Mouse (Mus musculus) midbrain, embryonic 12.5 days (tissue): Measurements from ENCODE around the gene Nrros. TPM values are rescaled to one million over a fixed set of nuclear protein-coding genes. Genes with fewer than 3 reads are reported as not detected.

Experiments used
- ATAC-seq: fragments of 200-750 bp; cut with Nextera tagmentation; 2 replicates; pipeline ENCODE4 v1.8.0; 2017; ENCODE audit warnings: low read depth, moderate TSS enrichment, moderate library complexity; ENCODE audit not compliant: low FRiP score
- H3K27ac ChIP-seq: fragments of 300-500 bp; sonication (generic); replicated peaks from 2 replicates; pipeline ENCODE4 v1.5.1; 2016; ENCODE audit warnings: mild to moderate bottlenecking
- H3K27me3 ChIP-seq: fragments of 300-500 bp; sonication (generic); 2 replicates; pipeline ENCODE4 v1.6.1; 2016; ENCODE audit warnings: mild to moderate bottlenecking
- H3K36me3 ChIP-seq: fragments of 300-500 bp; sonication (generic); 2 replicates; pipeline ENCODE4 v1.6.1; 2016
- H3K4me1 ChIP-seq: fragments of 300-500 bp; sonication (generic); 2 replicates; pipeline ENCODE4 v1.6.1; 2016
- H3K4me2 ChIP-seq: fragments of 300-500 bp; sonication (generic); replicated peaks from 2 replicates; pipeline ENCODE4 v1.6.1; 2016; ENCODE audit warnings: mild to moderate bottlenecking, moderate library complexity
- H3K4me3 ChIP-seq: fragments of 300-500 bp; sonication (generic); 2 replicates; pipeline ENCODE4 v1.5.1; 2016; ENCODE audit warnings: mild to moderate bottlenecking
- H3K9ac ChIP-seq: fragments of 300-500 bp; sonication (generic); replicated peaks from 2 replicates; pipeline ENCODE4 v1.6.1; 2016; ENCODE audit warnings: mild to moderate bottlenecking, moderate library complexity
- H3K9me3 ChIP-seq: fragments of 300-500 bp; sonication (generic); 2 replicates; pipeline ENCODE4 v1.6.1; 2016; ENCODE audit warnings: mild to moderate bottlenecking
- WGBS: fragments of 180-500 bp; shearing (Covaris S2); methylation state at CpG from one replicate; pipeline ENCODE4 v1.1.7; 2016; 5-methylcytosine and 5-hydroxymethylcytosine counted together
- polyA plus RNA-seq: library from polyadenylated mRNA; unstranded; fragments of >200 nt; fragmentation: Nextera tagmentation; extraction: Ambion mirVana; gene quantifications from 2 replicates; pipeline ENCODE4 v1.2.1, GENCODE M21; 2016

The Nrros gene
- 6.9 and 9.9 TPM in 2 replicates for polyA plus RNA-seq

GRCm38 (mm10) chr16:32165281-32165821 lies at the start of gene Nrros:
Gene Nrros (minus strand): TSS chr16:32165594.
- no peak for ATAC-seq
- 4% methylated on average over 25 of the region's 25 CpGs for WGBS

DNA sequence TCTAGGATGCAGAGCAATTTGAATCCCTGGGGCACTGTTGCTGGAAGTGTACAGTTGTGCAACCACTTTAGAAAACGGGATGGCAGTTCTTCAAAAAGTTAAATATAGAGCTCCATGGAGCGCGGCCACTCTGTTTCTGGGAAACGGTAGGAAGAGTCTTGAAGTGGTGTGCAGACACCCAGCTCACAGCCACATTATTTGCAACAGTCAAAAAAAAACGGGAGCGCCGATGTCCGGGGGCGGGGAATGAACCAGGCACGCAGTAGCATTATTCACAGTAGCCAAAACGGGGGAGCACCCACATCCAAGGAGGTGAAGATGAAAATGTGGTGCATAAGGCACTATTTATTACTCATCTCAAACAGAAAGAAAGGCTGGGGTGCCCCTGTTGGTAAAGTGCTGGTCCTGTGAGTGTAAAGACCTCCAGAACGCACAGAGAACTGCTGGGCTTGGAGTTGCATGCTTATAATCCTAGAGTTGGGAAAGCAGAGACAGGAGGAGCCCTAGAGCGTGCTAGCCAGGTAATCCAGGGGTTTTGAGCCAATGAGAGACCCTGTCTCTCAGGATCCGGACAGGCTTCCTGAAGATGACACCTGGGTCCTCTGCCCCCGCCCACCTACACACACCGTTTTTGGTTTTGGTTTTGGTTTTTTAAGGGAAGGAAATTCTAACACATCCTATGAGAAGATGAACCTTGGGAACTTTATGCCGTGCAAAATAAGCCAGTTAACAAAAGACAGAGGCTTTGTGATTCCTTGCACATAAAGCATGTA lies 49.6 kb upstream of the Nrros start:
- Histone ChIP-seq H3K27me3 (no peaks in the 10 kb centered on the region), H3K9me3 (peaks cover under 1% of the 10 kb centered on the region; the same call in 1 of the 2 replicates), H3K4me2 (no peak overlapping the region), H3K4me3 (no peak overlapping the region), H3K4me1 (no peaks in the 10 kb centered on the region), H3K36me3 (no peaks in the 10 kb centered on the region), H3K9ac (no peak overlapping the region), H3K27ac (no peak overlapping the region)
- 82% methylated on average over 17 of the region's 17 CpGs for WGBS
- no peak for ATAC-seq

More at GRCm38 (mm10) chr16:32165281-32165821, at the start of gene Nrros:
- peak within 1 kb of the TSS; percentile 34 for H3K4me3 ChIP-seq
- H3K27ac ChIP-seq = no peak within 1 kb of the TSS
- peaks cover 24% of the 10 kb centered on the region for H3K27me3 ChIP-seq
- no peaks in the 10 kb centered on the region for H3K36me3 ChIP-seq
- H3K4me1 ChIP-seq = peaks cover 7% of the 10 kb centered on the region
- no peaks in the 10 kb centered on the region for H3K9me3 ChIP-seq
- peak within 1 kb of the TSS; percentile 58 for H3K4me2 ChIP-seq
- peak within 1 kb of the TSS; percentile 37 for H3K9ac ChIP-seq

DNA sequence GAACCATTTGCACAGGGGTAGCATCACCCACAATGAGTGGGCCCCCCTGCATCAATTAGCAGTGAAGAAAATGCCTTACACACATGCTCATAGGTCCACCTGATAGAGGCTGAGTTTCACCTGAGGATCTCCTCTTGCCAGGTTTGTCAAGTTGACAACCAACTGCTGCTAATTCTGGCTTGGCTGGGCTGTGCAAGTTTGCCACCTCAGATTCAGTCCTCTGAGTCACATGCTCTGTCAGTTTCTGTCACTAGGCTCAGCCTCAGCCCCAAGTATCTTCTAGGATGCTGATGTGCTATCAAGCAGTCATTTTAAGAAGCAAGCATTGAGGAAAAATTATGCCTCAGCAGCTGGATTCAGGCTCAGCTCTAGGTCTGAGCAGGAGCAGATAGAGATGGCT lies 48.8 kb upstream of the Nrros start:
- Histone ChIP-seq H3K4me1 (no peaks in the 10 kb centered on the region), H3K4me2 (no peak overlapping the region), H3K9ac (no peak overlapping the region), H3K27me3 (no peaks in the 10 kb centered on the region), H3K36me3 (no peaks in the 10 kb centered on the region), H3K27ac (no peak overlapping the region), H3K4me3 (no peak overlapping the region), H3K9me3 (peaks cover 7% of the 10 kb centered on the region; the same call in 1 of the 2 replicates)
- no peak for ATAC-seq

- peaks cover 8% of the 10 kb centered on the region for H3K4me1 ChIP-seq
- no peak overlapping the region for H3K4me3 ChIP-seq
- H3K9me3 ChIP-seq = peaks cover 10% of the 10 kb centered on the region
- H3K36me3 ChIP-seq = no peaks in the 10 kb centered on the region
- WGBS = 59% methylated on average over 3 of the region's 3 CpGs
- no peak overlapping the region for H3K27ac ChIP-seq
- no peak for ATAC-seq
- H3K27me3 ChIP-seq = no peaks in the 10 kb centered on the region
- H3K4me2 ChIP-seq = no peak overlapping the region
- H3K9ac ChIP-seq = no peak overlapping the region
Observed at GRCm38 (mm10) chr16:32204902-32205301, 39.5 kb upstream of the Nrros start.

DNA sequence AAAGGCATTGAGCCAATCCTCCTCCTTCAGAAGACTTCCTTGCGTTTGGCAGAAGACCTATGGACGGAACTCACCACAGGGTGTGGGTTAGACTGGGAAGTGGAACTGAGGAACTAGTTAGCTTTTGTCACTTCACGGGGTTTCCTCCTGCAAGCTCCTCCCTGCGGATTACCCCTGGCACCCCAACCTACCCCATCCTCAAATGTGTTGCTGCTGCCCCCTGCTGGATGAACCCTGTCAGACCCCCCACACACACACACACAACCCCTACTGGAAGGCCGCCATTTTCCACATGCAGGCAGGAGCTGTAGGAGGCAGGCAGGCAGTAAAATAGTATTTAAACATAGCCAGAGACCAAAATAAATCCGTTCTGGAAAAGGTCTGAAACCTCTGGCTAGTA lies 37.3 kb upstream of the Nrros start:
- Histone ChIP-seq H3K36me3 (no peaks in the 10 kb centered on the region), H3K9me3 (peaks cover 4% of the 10 kb centered on the region; the same call in 1 of the 2 replicates), H3K9ac (no peak overlapping the region), H3K27me3 (no peaks in the 10 kb centered on the region), H3K4me3 (no peak overlapping the region), H3K4me2 (no peak overlapping the region), H3K4me1 (peaks cover 8% of the 10 kb centered on the region), H3K27ac (no peak overlapping the region)
- no peak for ATAC-seq
- WGBS = 83% methylated on average over 6 of the region's 6 CpGs

DNA sequence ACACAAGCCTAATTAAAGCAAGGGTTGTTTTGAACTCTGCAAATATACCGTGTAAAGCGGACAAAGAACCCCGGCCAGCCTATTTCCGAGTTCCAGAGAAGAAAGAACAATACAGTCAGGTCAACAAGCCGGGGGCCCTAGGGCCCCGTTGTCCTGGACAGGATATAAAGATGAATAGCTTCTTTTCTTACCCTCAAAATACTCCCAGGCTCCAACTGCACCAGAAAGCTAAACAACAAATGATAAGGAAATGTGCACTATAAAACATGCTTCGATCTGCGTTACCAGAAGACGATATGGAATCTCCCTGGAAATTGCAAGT lies 35.6 kb upstream of the Nrros start:
- WGBS = 62% methylated on average over 9 of the region's 9 CpGs
- Histone ChIP-seq H3K27me3 (no peaks in the 10 kb centered on the region), H3K9me3 (peaks cover 4% of the 10 kb centered on the region; the same call in 1 of the 2 replicates), H3K4me1 (peaks cover 8% of the 10 kb centered on the region), H3K4me2 (peak overlapping the region; percentile 2; the same call in 1 of the 2 replicates), H3K9ac (no peak overlapping the region), H3K36me3 (no peaks in the 10 kb centered on the region), H3K4me3 (no peak overlapping the region), H3K27ac (0 out of 2 replicates have a peak overlapping the region, but pooled peaks have one; percentile 36)
- no peak for ATAC-seq

DNA sequence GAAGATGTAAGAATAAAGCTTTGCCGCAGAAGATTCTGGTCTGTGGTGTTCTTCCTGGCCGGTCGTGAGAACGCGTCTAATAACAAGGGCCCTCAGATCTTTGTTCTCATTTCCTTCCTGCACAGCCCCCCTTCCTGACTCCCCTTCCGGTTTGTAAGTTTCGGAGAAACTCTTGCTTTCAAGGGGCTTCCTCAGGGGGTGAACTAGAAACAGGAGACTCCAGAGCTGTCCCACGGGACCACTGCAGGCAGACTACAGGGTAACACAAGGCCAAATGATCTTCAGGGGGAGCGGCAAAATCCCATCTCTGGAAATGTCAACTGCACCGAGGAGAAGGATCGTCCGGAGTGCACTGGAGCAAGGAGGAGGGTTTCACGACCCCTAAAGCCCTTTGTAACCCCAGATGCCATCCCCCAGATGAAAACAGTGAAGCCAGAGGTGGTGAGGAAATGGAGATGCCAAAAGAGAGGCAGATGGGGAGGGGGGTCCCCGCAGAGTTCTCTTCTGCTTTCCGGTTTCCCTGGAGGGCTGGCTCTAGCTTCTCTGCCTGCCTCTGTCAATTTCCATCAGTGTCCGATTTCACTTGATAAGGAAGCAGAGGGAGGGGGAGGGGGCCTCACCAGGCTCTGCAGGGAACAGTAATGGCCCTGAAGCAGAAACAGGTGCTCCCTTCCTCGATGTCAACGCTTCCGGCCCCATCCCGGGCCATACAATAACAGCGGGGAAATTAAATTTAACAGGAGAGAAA lies 35.0 kb upstream of the Nrros start:
- Histone ChIP-seq H3K9me3 (peaks cover 4% of the 10 kb centered on the region; the same call in 1 of the 2 replicates), H3K9ac (no peak overlapping the region), H3K4me1 (peaks cover 8% of the 10 kb centered on the region), H3K36me3 (no peaks in the 10 kb centered on the region), H3K27ac (0 out of 2 replicates have a peak overlapping the region, but pooled peaks have one; percentile 36), H3K27me3 (no peaks in the 10 kb centered on the region), H3K4me2 (peak overlapping the region; percentile 2; the same call in 1 of the 2 replicates), H3K4me3 (no peak overlapping the region)
- 62% methylated on average over 21 of the region's 21 CpGs for WGBS
- ATAC-seq = no peak

- no peaks in the 10 kb centered on the region for H3K9me3 ChIP-seq
- H3K4me3 ChIP-seq = no peak overlapping the region
- no peaks in the 10 kb centered on the region for H3K27me3 ChIP-seq
- H3K36me3 ChIP-seq = no peaks in the 10 kb centered on the region
- WGBS = 53% methylated on average over 12 of the region's 12 CpGs
- H3K4me1 ChIP-seq = no peaks in the 10 kb centered on the region
- H3K4me2 ChIP-seq = no peak overlapping the region
- H3K9ac ChIP-seq = no peak overlapping the region
- ATAC-seq = no peak
- H3K27ac ChIP-seq = no peak overlapping the region
Observed at GRCm38 (mm10) chr16:32190011-32190441, 24.6 kb upstream of the Nrros start.

DNA sequence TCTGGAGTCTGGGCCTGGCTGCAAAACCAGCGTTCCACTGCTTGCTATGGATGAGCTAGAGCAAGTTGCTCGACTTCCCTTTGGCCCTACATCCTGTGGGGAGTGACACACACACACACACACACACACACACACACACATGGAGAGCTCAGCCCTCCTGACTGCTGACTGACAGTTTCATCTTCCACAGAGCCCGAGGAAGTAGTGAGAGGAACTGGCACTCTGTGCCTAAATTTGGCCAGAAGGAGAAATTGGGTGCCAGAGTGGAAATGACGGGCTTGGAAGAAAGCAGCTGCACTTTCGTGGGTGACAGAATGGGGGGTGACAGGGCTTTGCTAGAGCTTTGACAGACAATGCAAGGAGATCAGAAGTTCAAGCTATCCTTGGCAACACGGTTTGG lies 23.7 kb upstream of the Nrros start:
- H3K4me2 ChIP-seq = no peak overlapping the region
- no peaks in the 10 kb centered on the region for H3K4me1 ChIP-seq
- H3K9me3 ChIP-seq = no peaks in the 10 kb centered on the region
- H3K4me3 ChIP-seq = no peak overlapping the region
- WGBS = 66% methylated on average over 6 of the region's 6 CpGs
- no peak overlapping the region for H3K27ac ChIP-seq
- H3K9ac ChIP-seq = no peak overlapping the region
- no peak for ATAC-seq
- no peaks in the 10 kb centered on the region for H3K36me3 ChIP-seq
- no peaks in the 10 kb centered on the region for H3K27me3 ChIP-seq

- no peak for ATAC-seq
Observed at GRCm38 (mm10) chr16:32186056-32186455, 20.7 kb upstream of the Nrros start.

GRCm38 (mm10) chr16:32179333-32179901 lies 14.0 kb upstream of the Nrros start, which contains the start of gene Bex6:
Gene Bex6 (plus strand): TSS chr16:32179823.
- Histone ChIP-seq H3K9ac (no peak within 1 kb of the TSS), H3K27me3 (no peaks in the 10 kb centered on the region), H3K4me3 (no peak within 1 kb of the TSS), H3K4me1 (peaks cover 5% of the 10 kb centered on the region; the same call in 1 of the 2 replicates), H3K36me3 (no peaks in the 10 kb centered on the region), H3K4me2 (no peak within 1 kb of the TSS), H3K27ac (no peak within 1 kb of the TSS), H3K9me3 (no peaks in the 10 kb centered on the region)
- no peak for ATAC-seq
- WGBS = 89% methylated on average over 6 of the region's 6 CpGs

More at GRCm38 (mm10) chr16:32186056-32186455, 20.7 kb upstream of the Nrros start:
- H3K27me3 ChIP-seq = no peaks in the 10 kb centered on the region
- H3K9me3 ChIP-seq = no peaks in the 10 kb centered on the region
- H3K4me2 ChIP-seq = no peak overlapping the region
- no peaks in the 10 kb centered on the region for H3K36me3 ChIP-seq
- H3K4me1 ChIP-seq = no peaks in the 10 kb centered on the region
- no peak overlapping the region for H3K27ac ChIP-seq
- no peak overlapping the region for H3K4me3 ChIP-seq
- WGBS = 97% methylated on average over 5 of the region's 5 CpGs
- H3K9ac ChIP-seq = no peak overlapping the region
